In the genomic region with DNA sequence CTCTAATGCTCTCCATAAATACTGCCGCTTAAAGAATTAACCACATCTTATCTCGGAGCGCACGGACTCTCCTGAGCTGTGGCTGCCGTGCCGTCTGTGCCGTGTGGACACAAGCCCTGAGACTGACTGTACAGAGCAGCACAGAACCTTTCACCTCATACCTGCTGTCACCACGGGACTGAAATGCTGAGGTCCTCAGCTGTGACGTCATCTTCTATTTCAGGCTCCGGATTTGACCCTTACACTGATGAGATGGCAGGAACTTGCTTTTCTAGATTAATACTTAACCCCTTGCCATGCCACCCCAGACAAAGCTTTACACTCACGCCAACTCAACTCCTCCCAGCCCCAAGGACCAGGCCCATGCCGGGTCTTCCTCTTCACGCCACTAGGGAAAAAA, we compare ENCODE assay signal across 12 mouse cellular contexts. TPM values are rescaled to one million over a fixed set of nuclear protein-coding genes. Genes with fewer than 3 reads are reported as not detected.
A peak's percentile ranks its signal among the peaks of the same experiment; 100 is the strongest.
DNase-seq lines count a peak whose midpoint lies in the region; ATAC-seq lines count a peak whose summit lies in the region.
"Had no signal": no experiment of that assay in that cellular context is flagged by ENCODE, and none has a peak within 500 bp of the region (broad histone marks: within the 10 kb centered on the region; RNA-seq: fewer than 3 reads in every experiment).

No protein-coding gene starts in this region.

- no peaks in the 10 kb centered on the region for H3K9me3 ChIP-seq in intestine, embryonic 14.5 days (ENCODE audit: control insufficient read depth, low read length)
- no peaks in the 10 kb centered on the region for H3K9me3 ChIP-seq in liver, embryonic 11.5 days (ENCODE audit: control insufficient read depth, low read length)
- no peaks in the 10 kb centered on the region for H3K9me3 ChIP-seq in hindbrain, embryonic 10.5 days
- H3K9me3 ChIP-seq in hindbrain, embryonic 11.5 days (ENCODE audit: control insufficient read depth, low read length): no peaks in the 10 kb centered on the region
- H3K9me3 ChIP-seq: embryonic facial prominence, embryonic 10.5 days; forebrain, embryonic 12.5 days had no signal

- no peaks in the 10 kb centered on the region for H3K4me1 ChIP-seq in intestine, embryonic 14.5 days (replicated peaks; ENCODE audit: control insufficient read depth, insufficient read depth, low read length)
- no peaks in the 10 kb centered on the region for H3K4me1 ChIP-seq in liver, embryonic 11.5 days (replicated peaks; ENCODE audit: control insufficient read depth, insufficient read depth, low read length)
- H3K4me1 ChIP-seq in hindbrain, embryonic 10.5 days (replicated peaks): no peaks in the 10 kb centered on the region
- no peaks in the 10 kb centered on the region for H3K4me1 ChIP-seq in hindbrain, embryonic 11.5 days (replicated peaks; ENCODE audit: control insufficient read depth, insufficient read depth, low read length)
- H3K4me1 ChIP-seq: embryonic facial prominence, embryonic 10.5 days; forebrain, embryonic 12.5 days had no signal

- peak overlapping the region; percentile 25 for H3K4me2 ChIP-seq in intestine, embryonic 14.5 days (ENCODE audit: low read length)
- no peak overlapping the region for H3K4me2 ChIP-seq in liver, embryonic 11.5 days
- H3K4me2 ChIP-seq in hindbrain, embryonic 11.5 days (replicated peaks; ENCODE audit: low read depth, low read length): no peak overlapping the region
- H3K4me2 ChIP-seq: forebrain, embryonic 12.5 days had no signal

- no peak overlapping the region for H3K27ac ChIP-seq in intestine, embryonic 14.5 days (ENCODE audit: low read depth)
- no peak overlapping the region for H3K27ac ChIP-seq in liver, embryonic 11.5 days (ENCODE audit: low read depth, low read length)
- H3K27ac ChIP-seq in hindbrain, embryonic 10.5 days: no peak overlapping the region
- H3K27ac ChIP-seq in hindbrain, embryonic 11.5 days (ENCODE audit: low read depth, low read length): no peak overlapping the region
- H3K27ac ChIP-seq: embryonic facial prominence, embryonic 10.5 days; forebrain, embryonic 12.5 days had no signal

- ATAC-seq in intestine, embryonic 14.5 days (replicated peaks; ENCODE audit: low FRiP score, low TSS enrichment, low read depth): peak; percentile 89
- 0 out of 2 replicates have a peak, but pooled peaks have one; percentile 39 for ATAC-seq in liver, embryonic 11.5 days (replicated peaks; ENCODE audit: low FRiP score)
- no peak for ATAC-seq in hindbrain, embryonic 11.5 days (ENCODE audit: low FRiP score)
- no peak for ATAC-seq in monocyte, adult 5-6 weeks (replicated peaks; ENCODE audit: insufficient number of reproducible peaks, low FRiP score, low TSS enrichment, poor library complexity, severe bottlenecking)

- no peak overlapping the region for H3K9ac ChIP-seq in intestine, embryonic 14.5 days (ENCODE audit: low read length)
- no peak overlapping the region for H3K9ac ChIP-seq in liver, embryonic 11.5 days (ENCODE audit: low read depth, low read length)
- H3K9ac ChIP-seq in hindbrain, embryonic 11.5 days (ENCODE audit: low read depth, low read length): no peak overlapping the region
- H3K9ac ChIP-seq: forebrain, embryonic 12.5 days had no signal

- 67% methylated on average over 13 of the region's 13 CpGs for WGBS in intestine, embryonic 14.5 days
- WGBS in liver, embryonic 11.5 days: 65% methylated on average over 13 of the region's 13 CpGs
- WGBS in hindbrain, embryonic 10.5 days: 89% methylated on average over 13 of the region's 13 CpGs
- 84% methylated on average over 13 of the region's 13 CpGs for WGBS in hindbrain, embryonic 11.5 days

- H3K27me3 ChIP-seq in intestine, embryonic 14.5 days (replicated peaks; ENCODE audit: control insufficient read depth, insufficient read depth, low read length): no peaks in the 10 kb centered on the region
- no peaks in the 10 kb centered on the region for H3K27me3 ChIP-seq in liver, embryonic 11.5 days (replicated peaks; ENCODE audit: control insufficient read depth, insufficient read depth, low read length)
- H3K27me3 ChIP-seq in hindbrain, embryonic 10.5 days (ENCODE audit: insufficient read depth, poor library complexity, severe bottlenecking): no peaks in the 10 kb centered on the region
- H3K27me3 ChIP-seq in hindbrain, embryonic 11.5 days (ENCODE audit: control insufficient read depth, insufficient read depth, low read length): no peaks in the 10 kb centered on the region
- H3K27me3 ChIP-seq: forebrain, embryonic 12.5 days had no signal

- no peaks in the 10 kb centered on the region for H3K36me3 ChIP-seq in intestine, embryonic 14.5 days (ENCODE audit: control insufficient read depth, insufficient read depth, low read length)
- H3K36me3 ChIP-seq in liver, embryonic 11.5 days (ENCODE audit: control insufficient read depth, insufficient read depth, low read length): no peaks in the 10 kb centered on the region
- no peaks in the 10 kb centered on the region for H3K36me3 ChIP-seq in hindbrain, embryonic 10.5 days
- no peaks in the 10 kb centered on the region for H3K36me3 ChIP-seq in hindbrain, embryonic 11.5 days (ENCODE audit: control insufficient read depth, insufficient read depth, low read length)
- H3K36me3 ChIP-seq: embryonic facial prominence, embryonic 10.5 days; forebrain, embryonic 12.5 days had no signal

- DNase-seq in retina, adult 2 months (ENCODE audit: low read depth, low spot score): peak; percentile 70
- DNase-seq in retina, embryonic 14.5 days (ENCODE audit: low spot score): no peak
- no peak for DNase-seq in intestine, embryonic 14.5 days (ENCODE audit: low spot score)
- DNase-seq in liver, embryonic 11.5 days (ENCODE audit: low spot score): no peak
- no peak for DNase-seq in hindbrain, embryonic 10.5 days (ENCODE audit: low spot score)
- no peak for DNase-seq in hindbrain, embryonic 11.5 days (ENCODE audit: low spot score)
- DNase-seq in adrenal gland, postnatal 4 days (ENCODE audit: low spot score in 2 of 2): no peak
- DNase-seq: gastrocnemius, postnatal 14 days; right cerebral cortex, adult 18-20 months had no signal

- H3K4me3 ChIP-seq in intestine, embryonic 14.5 days (ENCODE audit: low read depth, low read length): no peak overlapping the region
- H3K4me3 ChIP-seq in liver, embryonic 11.5 days (ENCODE audit: low read depth, low read length): no peak overlapping the region
- no peak overlapping the region for H3K4me3 ChIP-seq in hindbrain, embryonic 10.5 days
- H3K4me3 ChIP-seq in hindbrain, embryonic 11.5 days (ENCODE audit: low read depth, low read length): no peak overlapping the region
- H3K4me3 ChIP-seq: embryonic facial prominence, embryonic 10.5 days; forebrain, embryonic 12.5 days had no signal

RNA-seq across cellular contexts. Expression of gene Otud7b, which starts 10.1 kb away (rescaled TPM):
- polyA plus RNA-seq in intestine, embryonic 14.5 days (2014; fragmentation: Nextera tagmentation; extraction: Ambion mirVana): 14.0 and 14.8 TPM in 2 replicates
- 7.1 and 7.9 TPM in 2 replicates for polyA plus RNA-seq in liver, embryonic 11.5 days (2014; fragmentation: Nextera tagmentation; extraction: Ambion mirVana)
- 12.8 and 19.2 TPM in 2 replicates for polyA plus RNA-seq in hindbrain, embryonic 10.5 days (2016; fragmentation: Nextera tagmentation; extraction: Ambion mirVana)
- polyA plus RNA-seq in hindbrain, embryonic 11.5 days (2014; fragmentation: Nextera tagmentation; extraction: Ambion mirVana): 10.0 and 10.8 TPM in 2 replicates
- 12.5 to 26.2 TPM (median 17.1 TPM) in 3 replicates for total RNA-seq in monocyte, adult 5-6 weeks (2017)
- total RNA-seq in adrenal gland, postnatal 4 days (2021): 10 to 100 TPM; 35.4 to 43.6 TPM

RNA-seq across cellular contexts. Expression of gene Vps45, which starts 35.9 kb away (rescaled TPM):
- 20.6 and 25.8 TPM in 2 replicates for polyA plus RNA-seq in intestine, embryonic 14.5 days (2014; fragmentation: Nextera tagmentation; extraction: Ambion mirVana)
- 17.4 and 18.5 TPM in 2 replicates for polyA plus RNA-seq in liver, embryonic 11.5 days (2014; fragmentation: Nextera tagmentation; extraction: Ambion mirVana)
- polyA plus RNA-seq in hindbrain, embryonic 10.5 days (2016; fragmentation: Nextera tagmentation; extraction: Ambion mirVana): 30.4 and 32.4 TPM in 2 replicates
- polyA plus RNA-seq in hindbrain, embryonic 11.5 days (2014; fragmentation: Nextera tagmentation; extraction: Ambion mirVana): 27.4 and 27.9 TPM in 2 replicates
- 18.1 to 75.8 TPM (median 21.4 TPM) in 3 replicates for total RNA-seq in monocyte, adult 5-6 weeks (2017)
- total RNA-seq in adrenal gland, postnatal 4 days (2021): 10 to 100 TPM; 32.9 to 39.4 TPM

Comparison
In these comparisons a context has a peak if more than half of its experiments do, and no peak if none do; other contexts are left out.
1. ATAC-seq: peak in intestine, embryonic 14.5 days (single experiment) and liver, embryonic 11.5 days (single experiment); none in hindbrain, embryonic 11.5 days (single experiment) and monocyte, adult 5-6 weeks (single experiment).